Mouse (Mus musculus) frontal cortex, postnatal 14 days (tissue): Measurements from ENCODE around the gene Plxna1.
A peak's percentile ranks its signal among the peaks of the same experiment; 100 is the strongest.

ENCODE experiments used
- DNase-seq, 2 experiments: peaks; one replicate each; pipeline ENCODE4 v3.0.0; 2022; ENCODE audit warnings: low spot score in 2 of 2

Gene Plxna1

GRCm38 (mm10) chr6:89333964-89334702 is 28.3 kb downstream of the Plxna1 start:
- peak in 1 of 2 experiments; percentile 40 for DNase-seq

- no peak for DNase-seq
Observed at GRCm38 (mm10) chr6:89330957-89331356, 31.5 kb downstream of the Plxna1 start.

GRCm38 (mm10) chr6:89328634-89329033 is 33.8 kb downstream of the Plxna1 start:
- no peak for DNase-seq

GRCm38 (mm10) chr6:89327746-89328491 is 34.5 kb downstream of the Plxna1 start:
- no peak for DNase-seq

GRCm38 (mm10) chr6:89324842-89325241 is 37.6 kb downstream of the Plxna1 start:
- no peak for DNase-seq

GRCm38 (mm10) chr6:89315263-89315662 is 47.2 kb downstream of the Plxna1 start:
- no peak for DNase-seq

- DNase-seq = no peak
Observed at GRCm38 (mm10) chr6:89311518-89311917, 50.9 kb downstream of the Plxna1 start.

- no peak for DNase-seq
Observed at GRCm38 (mm10) chr6:89310236-89310635, 52.2 kb downstream of the Plxna1 start.

- no peak for DNase-seq
Observed at GRCm38 (mm10) chr6:89308213-89308973, 54.0 kb downstream of the Plxna1 start.

- peak in 1 of 2 experiments; percentile 28 for DNase-seq
Observed at GRCm38 (mm10) chr6:89304375-89305058, 57.9 kb downstream of the Plxna1 start.

- no peak for DNase-seq
Observed at GRCm38 (mm10) chr6:89299818-89300217, 62.6 kb downstream of the Plxna1 start.

GRCm38 (mm10) chr6:89296909-89297695 is 65.3 kb downstream of the Plxna1 start:
- DNase-seq = no peak

GRCm38 (mm10) chr6:89296001-89296709 is 66.3 kb downstream of the Plxna1 start:
- no peak for DNase-seq

GRCm38 (mm10) chr6:89294621-89295020 is 67.8 kb downstream of the Plxna1 start:
- DNase-seq = no peak

- DNase-seq = no peak
Observed at GRCm38 (mm10) chr6:89291494-89291893, 70.9 kb downstream of the Plxna1 start.

GRCm38 (mm10) chr6:89288156-89288555 is 74.3 kb downstream of the Plxna1 start:
- no peak for DNase-seq

- DNase-seq = peak in 1 of 2 experiments; percentile 28
Observed at GRCm38 (mm10) chr6:89286700-89287428, 75.6 kb downstream of the Plxna1 start.

- no peak for DNase-seq
Observed at GRCm38 (mm10) chr6:89286286-89286655, 76.1 kb downstream of the Plxna1 start.

GRCm38 (mm10) chr6:89285561-89286285 is 76.7 kb downstream of the Plxna1 start:
- no peak for DNase-seq
